Mouse (Mus musculus) heart, embryonic 14.5 days (tissue): ENCODE measurements around the gene Rmdn3. TPM values are rescaled to one million over a fixed set of nuclear protein-coding genes. Genes with fewer than 3 reads are reported as not detected.
A peak's percentile ranks its signal among the peaks of the same experiment; 100 is the strongest.

ENCODE experiments used
- ATAC-seq: fragments of 200-750 bp; cut with Nextera tagmentation; 2 replicates; pipeline ENCODE4 v1.8.0; 2017; ENCODE audit warnings: low read depth, moderate TSS enrichment; ENCODE audit not compliant: insufficient number of reproducible peaks, insufficient read depth, low FRiP score
- H3K27ac ChIP-seq, 2 experiments: fragments of 200-500 bp in 1 of 2; fragments of 300-500 bp in 1 of 2; sonication (generic) in 1 of 2; replicated peaks in 1 of 2; 2 replicates each; pipeline ENCODE4 v1.5.1; 2012 to 2014; ENCODE audit warnings: low read depth in 2 of 2, low read length in 2 of 2, control low read depth in 1 of 2, mild to moderate bottlenecking in 1 of 2, mixed read lengths in 1 of 2; ENCODE audit not compliant: control insufficient read depth in 1 of 2, insufficient read depth in 1 of 2
- H3K27me3 ChIP-seq: fragments of 300-500 bp; sonication (generic); 2 replicates; pipeline ENCODE4 v1.6.1; 2014; ENCODE audit warnings: mild to moderate bottlenecking, low read length, control low read depth; ENCODE audit not compliant: control insufficient read depth, insufficient read depth
- H3K36me3 ChIP-seq: fragments of 300-500 bp; sonication (generic); 2 replicates; pipeline ENCODE4 v1.6.1; 2014; ENCODE audit warnings: mild to moderate bottlenecking, control low read depth, low read length, mixed read lengths; ENCODE audit not compliant: control insufficient read depth, insufficient read depth
- H3K4me1 ChIP-seq, 2 experiments: fragments of 200-500 bp in 1 of 2; fragments of 300-500 bp in 1 of 2; sonication (generic) in 1 of 2; 2 replicates each; pipeline ENCODE4 v1.6.1; 2012 to 2014; ENCODE audit warnings: low read length in 2 of 2, control low read depth in 1 of 2, mixed read lengths in 1 of 2; ENCODE audit not compliant: control insufficient read depth in 2 of 2, insufficient read depth in 2 of 2
- H3K4me2 ChIP-seq: fragments of 300-500 bp; sonication (generic); 2 replicates; pipeline ENCODE4 v1.6.1; 2014; ENCODE audit warnings: mild to moderate bottlenecking, low read length
- H3K4me3 ChIP-seq, 2 experiments: fragments of 200-500 bp in 1 of 2; fragments of 300-500 bp in 1 of 2; sonication (generic) in 1 of 2; 2 replicates each; pipeline ENCODE4 v1.5.1; 2012 to 2014; ENCODE audit warnings: low read length in 2 of 2, mild to moderate bottlenecking in 2 of 2, control low read depth in 1 of 2, low read depth in 1 of 2, moderate library complexity in 1 of 2; ENCODE audit not compliant: control insufficient read depth in 1 of 2, insufficient read depth in 1 of 2
- H3K9ac ChIP-seq: fragments of 300-500 bp; sonication (generic); 2 replicates; pipeline ENCODE4 v1.6.1; 2014; ENCODE audit warnings: mild to moderate bottlenecking, low read length
- H3K9me3 ChIP-seq: fragments of 300-500 bp; sonication (generic); 2 replicates; pipeline ENCODE4 v1.6.1; 2016; ENCODE audit warnings: low read length, control low read depth; ENCODE audit not compliant: control insufficient read depth
- WGBS: fragments of 180-500 bp; shearing (Covaris S2); extraction: QIAGEN DNeasy Blood & Tissue Kit; methylation state at CpG from one replicate; pipeline ENCODE4 v1.1.7; 2014; 5-methylcytosine and 5-hydroxymethylcytosine counted together
- polyA plus RNA-seq: library from polyadenylated mRNA; unstranded; fragments of >200 nt; fragmentation: Nextera tagmentation; extraction: Ambion mirVana; gene quantifications from 2 replicates; pipeline ENCODE4 v1.2.1, GENCODE M21; 2014

Rmdn3 gene
- polyA plus RNA-seq, 1 experiment from 2014 or later, result 23.7 TPM

GRCm38 (mm10) chr2:119166901-119167865 is 10.3 kb upstream of the Rmdn3 start, which contains the start of gene Gchfr:
Gchfr (plus strand) TSS chr2:119167773.
- Histone ChIP-seq H3K4me3 (peak within 1 kb of the TSS; percentile 49 to 55), H3K27me3 (peaks cover 13% of the 10 kb centered on the region; the same call in 1 of the 2 replicates), H3K4me2 (peak within 1 kb of the TSS; percentile 100), H3K9ac (peak within 1 kb of the TSS; percentile 67), H3K27ac (no peak within 1 kb of the TSS), H3K4me1 (peaks cover 9% of the 10 kb centered on the region in 2 experiments), H3K9me3 (0 out of 2 replicates have a peak, but pooled peaks cover 3% of the 10 kb centered on the region), H3K36me3 (no peaks in the 10 kb centered on the region)
- ATAC-seq, result peak; percentile 70
- under 1% methylated on average over 60 of the region's 60 CpGs for WGBS

GRCm38 (mm10) chr2:119165401-119165800 is 8.6 kb upstream of the Rmdn3 start:
- Histone ChIP-seq H3K4me2 (no peak overlapping the region), H3K4me1 (peaks cover 11 to 18% of the 10 kb centered on the region in 2 experiments), H3K9ac (no peak overlapping the region), H3K27me3 (peaks cover 13% of the 10 kb centered on the region; the same call in 1 of the 2 replicates), H3K9me3 (0 out of 2 replicates have a peak, but pooled peaks cover 3% of the 10 kb centered on the region), H3K27ac (no peak overlapping the region), H3K4me3 (no peak overlapping the region), H3K36me3 (no peaks in the 10 kb centered on the region)
- ATAC-seq, result no peak

GRCm38 (mm10) chr2:119163999-119164398 is 7.2 kb upstream of the Rmdn3 start:
- H3K27ac ChIP-seq, result no peak overlapping the region
- 82% methylated on average over 4 of the region's 4 CpGs for WGBS
- H3K4me2 ChIP-seq, result no peak overlapping the region
- H3K9me3 ChIP-seq, result 0 out of 2 replicates have a peak, but pooled peaks cover 3% of the 10 kb centered on the region
- peaks cover 13% of the 10 kb centered on the region; the same call in 1 of the 2 replicates for H3K27me3 ChIP-seq
- H3K36me3 ChIP-seq, result no peaks in the 10 kb centered on the region
- no peak overlapping the region for H3K4me3 ChIP-seq
- no peak for ATAC-seq
- H3K9ac ChIP-seq, result no peak overlapping the region
- peaks cover 11 to 18% of the 10 kb centered on the region in 2 experiments for H3K4me1 ChIP-seq

GRCm38 (mm10) chr2:119163135-119163534 is 6.3 kb upstream of the Rmdn3 start:
- Histone ChIP-seq H3K27me3 (peaks cover 13% of the 10 kb centered on the region; the same call in 1 of the 2 replicates), H3K9ac (no peak overlapping the region), H3K4me3 (no peak overlapping the region), H3K36me3 (no peaks in the 10 kb centered on the region), H3K4me1 (peaks cover 11 to 18% of the 10 kb centered on the region in 2 experiments), H3K4me2 (no peak overlapping the region), H3K9me3 (0 out of 2 replicates have a peak, but pooled peaks cover 3% of the 10 kb centered on the region), H3K27ac (no peak overlapping the region)
- ATAC-seq, result no peak
- 66% methylated on average over 3 of the region's 3 CpGs for WGBS

- no peak for ATAC-seq
- Histone ChIP-seq H3K4me2 (no peak overlapping the region), H3K9ac (peak overlapping the region; percentile 40), H3K36me3 (no peaks in the 10 kb centered on the region), H3K4me3 (no peak overlapping the region), H3K9me3 (0 out of 2 replicates have a peak, but pooled peaks cover 3% of the 10 kb centered on the region), H3K27ac (peak overlapping the region; percentile 6 to 61), H3K4me1 (peaks cover 5 to 14% of the 10 kb centered on the region in 2 experiments), H3K27me3 (0 out of 2 replicates have a peak, but pooled peaks cover 4% of the 10 kb centered on the region)
- WGBS, result 13% methylated on average over 2 of the region's 2 CpGs
Measured at GRCm38 (mm10) chr2:119161247-119161646, 4.4 kb upstream of the Rmdn3 start.

GRCm38 (mm10) chr2:119157836-119158235 is 1.0 kb upstream of the Rmdn3 start:
- no peak overlapping the region for H3K4me2 ChIP-seq
- no peak overlapping the region for H3K9ac ChIP-seq
- H3K27ac ChIP-seq, result no peak overlapping the region
- no peak for ATAC-seq
- no peaks in the 10 kb centered on the region for H3K27me3 ChIP-seq
- peaks cover 17% of the 10 kb centered on the region for H3K36me3 ChIP-seq
- H3K4me3 ChIP-seq, result no peak overlapping the region
- H3K4me1 ChIP-seq, result peaks cover 5 to 25% of the 10 kb centered on the region in 2 experiments
- H3K9me3 ChIP-seq, result no peaks in the 10 kb centered on the region

- Histone ChIP-seq H3K27ac (peak overlapping the region; percentile 6 to 55; a peak in 3 of 4 replicates), H3K4me2 (peak overlapping the region; percentile 89), H3K4me1 (peaks cover 5 to 19% of the 10 kb centered on the region in 2 experiments), H3K27me3 (no peaks in the 10 kb centered on the region), H3K9ac (peak overlapping the region; percentile 88), H3K4me3 (peak overlapping the region; percentile 68 to 78), H3K36me3 (peaks cover 34% of the 10 kb centered on the region), H3K9me3 (no peaks in the 10 kb centered on the region)
- 3% methylated on average over 34 of the region's 34 CpGs for WGBS
- ATAC-seq, result peak; percentile 28; the same call in 1 of the 2 replicates
Measured at GRCm38 (mm10) chr2:119156081-119156680, 653 bp downstream of the Rmdn3 start.
